Mouse (Mus musculus): Measurements from ENCODE around the gene Rxfp4.
"Not testable (repeated sequence)": the region's sequence is repeated elsewhere in the genome, so short reads cannot be mapped to it uniquely, and the experiment has no call there.

Gene Rxfp4

DNA sequence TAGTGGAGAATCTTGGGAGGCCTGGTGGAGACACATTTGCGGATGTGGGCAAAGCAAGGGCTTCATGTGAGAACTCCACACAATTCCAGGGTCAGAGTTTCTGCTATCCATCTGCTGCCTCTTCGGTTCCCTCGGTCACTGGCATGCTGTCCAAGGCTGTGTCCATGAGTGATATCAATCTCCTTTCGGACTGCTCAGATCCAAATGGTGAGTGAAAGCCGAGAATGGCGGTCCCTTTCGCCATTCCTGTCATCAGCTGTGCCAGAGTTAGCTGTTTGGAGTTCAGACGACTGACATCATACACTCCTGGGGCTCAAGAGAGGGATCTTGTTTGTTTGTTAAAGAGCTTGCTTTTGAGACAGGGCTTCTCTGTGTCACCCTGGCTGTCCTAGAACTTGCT, 38.5 kb downstream of the Rxfp4 start:
- no peak for DNase-seq (ENCODE audit: low spot score in 2 of 2)

DNA sequence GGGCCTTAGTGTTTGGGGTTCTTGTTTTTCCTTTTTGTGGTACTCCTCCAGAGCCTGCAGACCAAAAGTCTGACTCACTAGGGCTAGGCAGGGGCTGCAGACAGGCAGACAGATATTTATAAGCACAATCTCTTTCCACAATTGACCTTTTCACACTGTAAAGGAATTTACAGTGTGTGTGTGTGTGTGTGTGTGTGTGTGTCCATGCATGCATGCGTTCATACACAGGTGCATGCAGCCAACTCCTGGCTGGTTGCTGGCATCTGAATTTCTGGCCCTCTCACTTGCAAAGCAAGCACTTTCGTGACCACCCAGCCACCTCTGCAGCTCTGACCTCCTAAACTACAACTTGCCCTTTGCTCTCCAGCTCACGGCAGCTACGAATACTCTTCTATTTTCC, 43.9 kb downstream of the Rxfp4 start:
- no peak for DNase-seq (ENCODE audit: low spot score in 2 of 2)

DNA sequence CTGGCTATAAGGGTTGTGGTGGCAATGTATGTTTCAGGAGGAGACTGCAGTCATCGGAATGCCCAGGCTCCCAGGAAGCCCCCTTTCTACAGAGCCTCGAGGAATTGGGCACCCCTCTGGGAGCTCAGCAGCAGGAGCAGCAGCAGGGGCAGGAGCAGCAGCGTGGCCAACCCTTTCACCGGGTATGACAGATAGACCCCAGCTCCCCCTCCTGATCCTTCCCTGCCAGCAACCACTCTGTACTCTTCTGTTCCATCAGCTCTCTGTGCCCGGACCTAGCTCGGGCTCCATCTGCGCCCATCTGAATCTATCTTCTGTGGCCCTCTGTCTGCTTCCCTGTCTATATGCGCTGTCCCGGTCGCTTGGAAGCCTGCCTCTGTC, 45.2 kb downstream of the Rxfp4 start:
- no peak for DNase-seq (ENCODE audit: low spot score in 2 of 2)

DNA sequence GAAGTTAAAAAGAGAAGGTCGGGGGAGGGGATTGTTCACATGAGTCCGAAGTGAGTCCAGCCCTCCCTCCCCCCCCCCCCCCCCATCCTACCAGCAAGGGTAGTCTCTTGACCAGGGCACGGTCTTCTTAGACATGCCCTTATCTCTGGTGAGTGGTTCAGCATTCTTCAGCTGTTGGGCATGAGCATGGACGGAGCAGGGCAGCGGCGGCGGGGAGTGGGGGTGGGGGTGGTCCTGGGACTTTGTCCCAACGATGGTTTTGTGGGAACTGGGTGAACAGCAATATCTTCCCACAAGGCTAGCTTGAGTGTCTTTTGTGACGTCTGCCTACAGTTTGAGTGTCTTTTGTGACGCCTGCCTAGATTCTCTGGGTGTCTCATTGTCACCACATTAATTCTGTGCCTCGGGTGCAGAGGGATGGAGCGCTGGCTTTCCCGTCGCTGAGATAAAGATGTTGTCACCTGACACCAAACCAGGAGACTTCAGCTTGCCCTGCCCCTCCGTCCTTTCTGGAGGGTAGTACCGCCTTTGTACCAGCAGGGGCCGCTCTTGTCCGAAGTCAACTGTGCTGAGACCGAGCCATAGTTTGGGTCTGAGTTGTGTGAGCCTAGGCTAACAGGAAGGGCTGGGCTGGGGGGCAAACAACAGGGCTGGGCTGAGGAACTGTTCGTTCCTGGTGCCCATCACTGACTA, 45.7 kb downstream of the Rxfp4 start:
- peak; percentile 83 to 86 for DNase-seq (ENCODE audit: low spot score in 2 of 2)

DNA sequence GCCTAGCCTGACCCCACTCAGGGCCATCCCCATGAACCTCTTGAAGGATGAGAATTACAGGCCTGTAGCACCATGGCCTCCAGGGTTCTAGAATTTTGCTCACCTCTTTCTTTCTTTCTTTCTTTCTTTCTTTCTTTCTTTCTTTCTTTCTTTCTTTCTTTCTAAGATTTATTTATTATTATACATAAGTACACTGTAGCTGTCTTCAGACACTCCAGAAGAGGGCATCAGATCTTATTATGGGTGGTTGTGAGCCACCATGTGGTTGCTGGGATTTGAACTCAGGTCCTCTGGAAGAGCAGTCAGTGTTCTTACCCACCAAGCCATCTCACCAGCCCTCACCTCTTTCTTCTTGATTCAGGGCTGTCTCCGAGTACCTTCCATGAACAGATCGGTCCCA, 47.3 kb downstream of the Rxfp4 start, which contains the start of gene Arhgef2:
TSS of gene Arhgef2 (plus strand) at position 301 of the 400 bp plus-strand sequence.
- not testable (repeated sequence) for DNase-seq (ENCODE audit: low spot score in 2 of 2)

DNA sequence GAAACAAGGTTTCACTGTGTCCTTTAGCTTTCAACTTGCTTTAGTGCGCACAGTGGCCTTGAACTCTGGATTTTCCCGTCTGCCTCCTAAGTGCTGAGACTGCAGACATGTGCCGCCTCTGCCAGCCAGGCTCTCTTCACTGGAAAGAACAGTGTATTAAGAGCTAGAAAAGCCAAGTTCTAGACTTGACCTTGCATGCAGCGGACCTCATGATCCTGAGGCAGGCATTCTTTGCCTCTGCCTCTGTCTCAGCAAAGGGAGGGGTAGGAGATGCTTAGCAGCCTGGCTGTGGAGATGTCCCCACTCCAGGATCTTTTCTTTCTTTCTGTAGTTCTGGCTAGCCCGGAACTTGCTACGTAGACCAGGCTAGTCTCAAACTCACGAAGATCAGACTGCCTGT, 48.1 kb downstream of the Rxfp4 start:
- no peak for DNase-seq (ENCODE audit: low spot score in 2 of 2)

DNA sequence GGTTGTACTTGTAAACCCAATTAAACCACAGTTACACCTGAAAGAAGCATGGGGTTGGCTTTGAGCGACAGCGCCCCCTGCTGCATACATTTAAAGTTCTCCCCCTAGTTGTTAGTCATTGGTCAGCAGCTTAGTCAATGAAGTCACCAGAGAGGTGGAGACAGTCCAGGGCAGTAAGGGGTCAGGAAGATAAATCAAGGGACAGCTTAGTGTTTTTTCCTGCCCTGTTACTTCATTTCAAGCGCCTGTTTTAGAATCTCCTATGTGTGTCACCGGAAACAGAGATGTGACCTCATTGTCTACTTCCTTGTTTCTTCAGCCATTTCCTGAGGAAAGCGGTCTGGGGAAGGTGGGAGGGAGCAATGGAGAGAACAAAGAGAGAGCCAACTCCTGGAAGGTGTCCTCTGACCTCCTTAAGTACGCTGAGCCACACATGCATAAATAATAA, 49.2 kb downstream of the Rxfp4 start:
- peak; percentile 58 to 68 for DNase-seq (ENCODE audit: low spot score in 2 of 2)

DNA sequence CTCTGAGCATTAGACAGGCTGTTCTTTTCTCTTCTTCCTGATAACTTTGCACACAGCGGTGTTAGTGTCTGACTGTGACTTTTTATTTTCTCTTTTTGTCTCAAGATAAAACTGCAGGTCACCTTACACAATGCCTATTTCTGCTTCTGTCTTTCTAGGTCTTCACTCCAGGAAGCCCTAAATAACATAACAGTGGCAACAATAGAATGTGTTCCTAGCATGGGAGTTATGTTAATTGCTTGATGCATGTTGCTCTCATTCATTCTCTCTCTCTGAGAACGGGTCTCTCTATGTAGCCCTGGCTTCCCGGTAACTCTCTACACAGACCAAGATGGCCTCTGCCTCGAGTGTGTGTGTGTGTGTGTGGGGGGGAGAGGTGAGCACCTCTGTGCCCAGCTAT, 50.5 kb downstream of the Rxfp4 start:
- no peak for DNase-seq (ENCODE audit: low spot score in 2 of 2)
